Mouse (Mus musculus): ENCODE data around the gene Usp15.
"Not testable (repeated sequence)": the region's sequence is repeated elsewhere in the genome, so short reads cannot be mapped to it uniquely, and the experiment has no call there.

Gene Usp15

DNA sequence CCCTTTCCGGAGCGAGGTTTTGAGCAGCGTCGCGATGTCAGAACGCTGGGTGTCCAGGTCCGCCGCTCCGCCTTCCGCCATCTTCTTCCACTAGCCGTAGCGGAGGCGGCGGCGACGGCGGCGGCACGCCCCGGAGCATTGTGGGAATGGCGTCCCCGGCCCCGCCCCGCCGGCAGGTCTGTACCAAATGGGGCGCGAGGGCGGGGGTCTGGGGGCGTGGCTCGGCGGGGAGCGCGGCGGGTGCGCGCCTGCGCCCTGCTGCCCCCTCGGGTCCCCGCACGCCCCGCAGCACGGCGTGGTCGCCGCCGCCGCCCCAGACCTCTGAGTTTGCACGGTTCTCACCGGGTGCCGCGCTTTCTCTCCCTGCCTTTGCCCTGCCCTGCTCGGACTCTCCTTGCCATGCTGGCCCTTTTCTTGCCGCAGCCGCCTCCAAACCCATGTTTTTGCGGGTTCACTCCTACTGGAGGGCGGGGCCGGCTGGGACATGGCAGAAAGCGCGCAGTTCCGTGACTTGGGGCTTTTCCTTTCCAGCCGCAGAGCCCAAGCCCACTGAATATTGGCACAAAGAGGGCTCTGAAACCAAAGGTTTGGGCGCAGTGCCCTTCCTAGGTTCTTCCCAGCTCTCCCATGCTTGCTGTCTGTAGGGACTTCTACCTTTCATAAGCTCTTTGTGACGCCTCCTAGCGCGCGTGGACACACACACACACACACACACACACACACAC is at the start of gene Usp15:
Usp15 (minus strand) TSS at position 161 of the 725 bp plus-strand sequence.
- DNase-seq (ENCODE audit: low spot score in 2 of 2): peak; percentile 96

DNA sequence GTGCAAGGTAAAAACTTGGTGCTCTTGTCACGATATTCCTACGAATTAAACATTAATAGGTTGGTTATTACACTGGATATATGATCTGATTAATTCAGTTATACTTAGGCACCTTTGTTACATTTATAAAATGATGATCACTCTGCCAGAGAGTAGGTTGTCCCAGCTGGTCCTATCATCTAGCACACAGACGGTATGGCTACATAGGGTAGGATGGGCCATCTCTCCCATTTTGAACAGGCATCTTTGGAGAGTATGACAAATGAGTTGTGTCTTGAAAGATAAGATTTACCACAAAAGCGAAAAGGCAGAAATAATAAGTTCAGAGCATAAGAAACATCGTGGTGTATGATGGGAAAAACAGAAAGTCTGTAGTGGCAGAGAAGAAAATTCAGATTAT is 32.6 kb upstream of the Usp15 start:
- DNase-seq (ENCODE audit: low spot score in 2 of 2): no peak

DNA sequence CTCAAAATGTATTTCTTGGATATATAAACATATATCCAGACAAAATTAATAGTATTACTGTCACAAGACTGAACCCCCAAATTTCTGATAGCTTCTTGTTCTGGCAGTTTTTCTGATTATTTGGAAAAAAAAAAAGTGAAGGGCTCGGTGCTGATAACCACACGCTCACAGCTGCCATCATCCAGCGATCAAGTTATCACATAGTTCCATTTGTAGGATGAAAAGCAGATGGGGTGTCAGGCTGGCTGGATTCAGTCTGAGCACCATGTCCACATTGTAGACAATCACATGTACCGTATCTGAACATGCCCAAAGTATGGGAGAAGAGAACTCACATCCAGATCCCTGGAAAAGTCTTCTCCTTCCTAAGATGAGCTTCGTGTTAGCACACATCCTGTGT is 26.0 kb upstream of the Usp15 start:
- DNase-seq (ENCODE audit: low spot score in 2 of 2): no peak

DNA sequence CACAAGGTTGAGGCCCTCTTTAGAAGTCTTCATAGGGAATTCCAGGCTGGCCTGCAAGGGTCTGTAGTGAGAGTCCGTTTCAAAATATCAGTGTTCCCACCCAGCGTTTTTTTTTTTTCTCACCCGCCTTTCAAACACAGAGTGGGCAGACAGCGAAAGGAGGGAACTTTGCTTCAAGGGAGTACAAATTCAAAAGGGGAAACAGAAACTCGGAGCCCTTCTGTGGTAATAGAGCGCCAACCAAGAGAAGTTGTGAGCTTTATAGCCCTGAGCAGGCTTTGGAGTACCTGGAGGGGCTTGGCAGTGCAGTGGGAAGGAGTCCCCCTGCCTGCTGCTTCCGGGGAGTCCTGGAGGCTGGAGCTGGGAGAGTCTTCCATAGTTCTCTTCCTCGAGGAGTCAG is 12.7 kb upstream of the Usp15 start:
- no peak for DNase-seq (ENCODE audit: low spot score in 2 of 2)

DNA sequence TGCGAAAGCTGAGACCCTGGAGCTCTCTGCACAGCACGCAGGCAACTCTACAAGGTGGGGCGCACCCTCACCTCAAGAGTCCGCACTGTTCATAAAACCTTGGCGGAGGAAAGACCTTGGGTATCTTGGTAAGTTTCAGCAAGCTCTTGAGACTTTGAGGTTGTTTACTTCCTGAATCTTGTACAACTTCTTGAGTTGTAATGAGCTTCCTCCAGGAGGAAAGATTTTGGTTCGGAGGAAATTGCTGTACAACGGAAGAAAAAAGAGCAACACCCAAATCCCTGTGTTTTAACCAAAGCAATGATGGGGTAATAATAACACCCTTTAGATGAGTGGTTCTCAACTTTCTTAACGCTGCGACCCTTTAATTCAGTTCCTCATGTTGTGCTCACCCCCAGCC is 11.5 kb upstream of the Usp15 start:
- DNase-seq (ENCODE audit: low spot score in 2 of 2): no peak

DNA sequence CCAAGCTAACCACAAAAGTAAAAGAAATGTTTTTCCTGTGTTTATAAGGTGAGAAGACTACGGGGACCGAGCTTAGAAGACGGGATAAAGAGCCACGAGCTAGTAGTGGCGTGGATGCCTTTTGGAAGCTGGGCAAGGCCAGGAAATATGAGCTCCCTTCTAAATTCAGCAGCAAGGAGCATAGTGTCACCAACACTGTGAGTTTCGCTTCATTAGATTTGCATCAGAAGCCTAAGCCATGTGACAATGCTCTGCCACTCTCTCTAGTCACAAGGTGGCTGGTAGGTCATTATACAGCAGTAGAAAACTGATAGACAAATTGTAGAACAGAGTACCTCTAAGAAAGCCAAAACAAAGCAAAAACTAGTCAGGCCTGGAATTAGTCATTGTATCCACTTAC is 9.3 kb upstream of the Usp15 start:
- DNase-seq (ENCODE audit: low spot score in 2 of 2): no peak

DNA sequence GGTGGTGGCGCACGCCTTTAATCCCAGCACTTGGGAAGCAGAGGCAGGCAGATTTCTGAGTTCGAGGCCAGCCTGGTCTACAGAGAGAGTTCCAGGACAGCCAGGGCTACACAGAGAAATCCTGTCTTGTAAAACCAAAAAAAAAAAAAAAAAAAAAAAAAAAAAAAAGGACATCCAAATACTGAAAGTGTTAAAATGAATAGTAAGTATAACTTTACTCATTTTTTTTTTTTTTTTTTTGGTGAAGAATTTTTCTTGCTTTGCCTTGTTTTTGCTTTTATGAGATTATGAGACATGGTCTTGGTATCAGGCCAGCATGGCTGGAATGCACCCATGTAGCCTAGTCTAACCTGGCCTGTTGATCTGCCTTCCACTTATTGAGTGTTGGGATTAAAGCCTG is 8.6 kb upstream of the Usp15 start:
- DNase-seq (ENCODE audit: low spot score in 2 of 2): not testable (repeated sequence)

DNA sequence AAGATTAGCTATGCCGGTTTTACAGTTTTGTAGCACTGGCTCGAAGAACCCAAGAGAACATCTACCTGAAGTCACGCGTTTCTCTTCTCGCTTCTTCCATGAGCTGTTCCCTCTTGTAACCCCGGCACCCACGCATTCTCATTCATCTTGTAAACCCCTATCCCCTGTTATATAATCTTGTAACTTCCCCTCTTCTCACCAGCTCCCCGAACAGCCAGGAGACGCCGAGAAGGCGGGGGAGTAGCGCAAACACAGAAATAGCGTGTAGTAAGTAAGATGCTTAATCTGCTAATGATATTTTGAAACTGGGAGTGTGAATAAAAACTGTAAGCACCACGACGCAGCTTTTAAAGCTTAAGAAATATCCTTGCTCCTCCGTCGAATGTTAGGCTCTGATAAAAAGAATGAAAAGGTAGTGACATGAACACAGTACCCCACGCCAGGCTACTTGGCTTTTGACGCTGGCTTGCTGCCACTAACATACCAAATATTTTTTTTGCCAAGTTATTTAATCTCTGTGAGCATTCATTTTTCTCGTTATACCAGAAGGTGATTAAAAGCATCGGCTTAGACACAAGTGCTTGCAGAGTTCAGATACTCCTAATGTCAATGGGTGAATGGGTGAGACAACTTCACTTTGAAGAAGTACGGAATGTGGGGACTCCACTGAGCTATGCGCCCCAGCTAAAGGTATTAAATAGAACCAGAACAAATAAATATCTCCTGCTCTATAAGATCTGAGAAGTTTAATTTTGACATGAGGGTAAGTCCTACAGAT is 5.4 kb upstream of the Usp15 start:
- DNase-seq (ENCODE audit: low spot score in 2 of 2): peak in 1 of 2 experiments; percentile 47

DNA sequence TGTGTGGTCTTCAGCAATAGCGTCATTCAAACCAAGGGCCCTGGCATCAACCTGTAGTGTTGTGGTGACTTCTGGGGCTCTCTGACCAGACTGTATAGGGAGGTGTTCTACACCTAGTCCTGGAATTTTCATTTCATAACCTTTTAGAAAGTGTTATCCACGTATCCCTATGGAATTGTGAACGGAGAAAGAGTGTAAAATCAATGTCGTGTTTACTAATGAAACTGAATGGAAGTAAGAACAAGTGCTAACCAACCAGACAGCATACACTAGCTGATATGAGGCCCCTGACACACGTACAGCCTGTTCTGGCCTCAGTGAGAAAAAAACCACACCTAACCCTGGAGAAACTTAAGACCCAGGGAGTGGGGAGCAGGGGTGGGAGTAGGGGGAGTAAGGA is 4.6 kb upstream of the Usp15 start:
- DNase-seq (ENCODE audit: low spot score in 2 of 2): no peak

DNA sequence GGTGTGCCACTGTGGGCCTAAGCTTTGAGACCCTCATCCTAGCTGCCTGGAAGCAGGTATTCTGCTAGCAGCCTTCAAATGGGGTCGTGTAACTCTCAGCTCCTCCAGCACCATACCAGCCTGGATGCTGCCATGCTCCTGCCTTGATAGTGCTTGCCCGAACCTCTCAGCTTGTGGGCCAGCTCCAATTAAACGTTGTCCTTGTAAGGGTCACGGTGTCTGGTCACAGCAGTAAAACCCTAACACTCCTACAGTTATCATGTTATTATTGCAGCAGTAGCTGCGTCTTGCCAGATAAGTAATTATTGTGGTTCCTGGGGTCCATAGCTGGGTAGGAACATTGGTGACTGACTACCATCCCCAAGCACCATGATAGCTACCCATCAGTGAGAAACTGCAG is 4.2 kb upstream of the Usp15 start:
- no peak for DNase-seq (ENCODE audit: low spot score in 2 of 2)

DNA sequence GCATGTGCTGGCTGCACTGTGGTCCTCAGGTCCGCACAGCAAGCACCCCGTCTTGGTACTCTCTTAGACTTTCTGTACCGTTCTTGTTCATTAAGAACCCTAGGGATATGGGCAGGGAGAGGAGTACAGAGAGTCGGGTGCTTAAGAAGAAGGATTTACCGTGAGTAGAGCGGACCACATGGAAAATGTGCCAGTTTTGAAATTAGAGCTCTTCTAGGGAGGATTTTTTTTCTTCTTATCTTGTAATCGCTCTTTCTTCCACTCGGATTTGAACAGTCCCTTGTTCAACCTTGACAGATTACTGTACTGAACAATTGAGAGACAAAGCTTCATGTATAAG is 3.5 kb upstream of the Usp15 start:
- no peak for DNase-seq (ENCODE audit: low spot score in 2 of 2)

DNA sequence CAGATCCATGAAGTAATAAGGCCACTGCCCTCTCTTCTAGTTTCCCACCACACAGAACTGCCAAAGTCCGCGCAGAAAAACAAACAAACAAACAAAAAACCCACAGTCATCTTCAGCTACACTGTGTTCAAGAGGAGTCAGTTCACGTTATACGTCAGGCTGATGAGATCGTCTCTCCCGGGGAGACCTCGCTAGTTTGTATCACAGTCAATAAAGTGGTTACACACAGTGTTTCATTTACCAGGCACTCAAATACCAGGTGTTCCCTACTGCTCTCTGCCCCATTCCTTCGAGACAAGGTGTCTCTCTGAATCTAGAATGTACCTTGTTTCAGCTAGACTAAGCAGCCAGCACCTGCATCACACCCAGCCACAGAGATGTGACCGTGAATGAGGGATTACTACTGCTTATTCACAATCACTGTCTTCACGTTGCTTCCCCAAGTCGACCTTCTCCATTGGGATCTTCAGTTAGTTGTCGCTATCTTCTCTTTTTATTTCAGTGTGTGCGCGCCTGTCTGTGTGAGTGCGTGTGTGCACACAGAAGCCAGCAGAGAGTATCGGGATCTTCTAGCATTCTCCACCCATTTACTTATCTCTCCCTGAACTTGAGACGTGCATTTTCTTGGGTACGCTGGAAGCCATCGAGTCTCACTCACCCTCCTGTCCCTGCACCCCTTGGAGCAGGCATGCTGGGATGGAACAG is 3.0 kb upstream of the Usp15 start:
- DNase-seq (ENCODE audit: low spot score in 2 of 2): no peak

DNA sequence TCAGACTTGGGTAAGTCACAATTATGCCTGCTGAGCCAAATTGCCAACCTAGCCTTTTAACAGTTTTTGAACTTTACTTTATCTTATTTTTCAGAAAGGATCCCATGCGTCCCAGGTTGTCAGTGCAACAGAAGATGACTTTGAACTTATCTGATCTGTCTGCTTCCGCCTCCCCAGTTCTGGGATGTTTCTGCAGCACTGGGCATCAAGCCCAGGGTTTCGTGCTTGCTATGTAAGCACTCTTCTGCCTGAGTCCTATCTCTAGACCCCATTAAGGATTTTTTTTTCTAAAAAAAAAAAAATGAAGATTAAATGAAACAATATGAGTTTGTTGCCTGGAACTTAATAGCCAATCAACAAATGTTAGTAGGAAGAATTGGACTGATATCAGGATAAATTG is 2.3 kb upstream of the Usp15 start:
- no peak for DNase-seq (ENCODE audit: low spot score in 2 of 2)

DNA sequence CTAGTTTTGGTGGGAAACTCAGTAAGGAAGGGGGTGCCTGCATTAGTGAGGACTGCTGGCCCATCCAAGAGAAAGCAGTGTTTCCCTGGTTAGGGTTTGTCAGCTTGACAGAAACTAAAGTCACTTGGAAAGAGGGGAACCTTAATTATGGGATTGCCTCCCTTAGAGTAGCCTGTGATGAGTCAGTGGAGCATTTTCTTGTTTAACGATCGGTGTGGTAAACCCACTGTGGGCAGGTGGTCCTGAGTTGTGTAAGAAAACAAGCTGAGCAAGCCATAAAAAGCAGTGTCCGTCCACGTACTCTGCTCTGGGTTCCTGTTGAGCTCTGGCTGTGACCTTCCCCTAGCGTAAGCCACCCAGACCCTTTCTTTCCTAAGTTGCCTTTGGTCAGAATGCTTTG is 1.4 kb upstream of the Usp15 start:
- no peak for DNase-seq (ENCODE audit: low spot score in 2 of 2)

DNA sequence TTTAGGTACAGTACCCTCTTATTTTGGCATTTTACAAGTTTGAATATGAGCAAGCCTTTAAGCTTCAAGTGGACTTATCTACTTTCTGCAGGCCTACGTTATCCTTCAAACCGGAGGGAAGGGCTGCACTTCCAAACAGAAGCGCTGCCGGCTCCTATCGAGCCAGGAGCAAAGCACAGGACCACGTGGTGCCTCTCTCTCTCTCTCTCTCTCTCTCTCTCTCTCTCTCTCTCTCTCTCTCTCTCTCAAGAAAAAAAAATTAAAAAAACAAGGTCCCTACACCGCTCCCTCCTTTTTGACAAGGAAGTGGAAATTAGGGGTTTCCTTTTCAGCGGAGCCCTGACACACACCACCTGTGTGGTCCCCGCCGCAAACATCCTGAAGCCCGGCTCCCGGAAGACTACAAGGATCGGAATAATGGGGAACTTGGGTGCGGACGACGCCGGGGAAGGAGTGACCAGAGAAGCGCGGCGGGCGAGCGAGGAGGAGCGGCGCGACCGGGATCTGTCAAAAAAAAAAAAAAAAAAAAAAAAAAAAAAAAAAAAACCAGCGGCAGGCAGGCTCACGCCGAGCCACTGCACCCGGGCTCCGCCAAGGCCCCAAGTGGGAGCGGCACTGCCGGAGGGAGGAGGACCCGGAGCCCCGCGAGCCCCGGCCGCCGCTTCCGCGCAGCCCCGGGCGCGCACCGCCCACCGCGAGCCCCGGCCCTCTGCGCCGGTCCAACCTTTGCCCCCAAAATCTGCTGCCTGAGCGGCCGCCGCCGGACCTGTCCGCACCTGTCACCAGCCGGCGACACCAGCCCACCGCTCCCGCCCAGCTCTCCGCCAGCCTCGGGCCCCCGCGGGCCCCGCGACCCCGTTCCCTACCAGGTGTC is 597 bp downstream of the Usp15 start:
- DNase-seq (ENCODE audit: low spot score in 2 of 2): peak; percentile 63 to 68

DNA sequence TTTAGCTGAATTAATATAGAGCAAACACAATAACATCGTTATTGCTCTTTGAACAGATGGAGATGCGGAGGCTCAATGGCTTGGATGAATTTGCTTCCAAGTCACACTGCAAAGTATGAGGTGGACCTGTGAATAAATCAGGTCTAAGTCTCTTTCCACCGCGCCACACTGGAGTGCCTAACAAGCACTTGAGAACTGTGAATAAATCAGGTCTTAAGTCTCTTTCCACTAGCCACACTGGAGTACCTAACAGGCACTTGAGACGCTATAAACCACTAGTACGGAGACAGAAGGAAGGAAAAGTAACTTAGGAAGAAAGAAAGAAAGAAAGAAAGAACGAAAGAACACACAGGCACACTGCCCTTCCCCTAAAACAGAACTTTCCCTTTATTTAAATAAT is 1.3 kb downstream of the Usp15 start:
- no peak for DNase-seq (ENCODE audit: low spot score in 2 of 2)

DNA sequence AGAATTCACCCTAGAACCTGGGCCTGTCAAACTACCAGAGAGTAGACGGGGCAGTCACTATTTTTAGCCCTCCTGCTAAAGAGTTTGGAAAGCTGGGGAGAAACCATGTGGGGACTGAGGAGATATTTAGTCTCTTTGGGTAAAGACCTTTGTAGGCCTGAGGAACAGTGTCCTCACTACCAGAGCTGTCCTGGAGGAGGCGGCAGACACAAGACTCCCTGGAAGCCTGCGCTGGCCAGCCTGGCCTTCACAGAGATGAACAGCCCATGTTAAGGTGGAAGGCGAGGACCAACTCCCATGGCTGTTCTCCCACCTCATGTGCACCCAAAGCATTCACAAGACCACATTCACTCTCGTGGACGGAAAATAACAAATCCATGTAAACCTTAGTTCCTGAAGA is 5.8 kb downstream of the Usp15 start:
- DNase-seq (ENCODE audit: low spot score in 2 of 2): no peak

DNA sequence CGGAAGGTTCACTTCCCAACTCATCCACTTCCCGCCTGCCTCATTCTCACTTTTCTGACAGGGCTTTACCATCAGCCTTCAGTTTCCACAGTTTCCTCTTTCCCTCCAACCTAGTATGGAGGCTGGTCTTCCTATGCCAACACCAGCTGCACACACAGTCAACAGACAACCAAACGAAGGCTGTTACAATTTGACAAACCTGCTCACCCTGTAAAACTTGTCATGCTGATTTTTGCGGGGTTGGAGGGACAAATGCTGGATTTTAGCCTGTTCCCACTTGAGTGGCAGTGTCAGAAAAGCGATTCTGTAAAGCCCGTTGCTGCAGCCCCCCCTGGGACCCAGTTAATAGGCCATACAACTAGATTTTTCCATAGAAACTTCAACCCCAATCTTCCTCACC is 9.5 kb downstream of the Usp15 start:
- DNase-seq (ENCODE audit: low spot score in 2 of 2): no peak

DNA sequence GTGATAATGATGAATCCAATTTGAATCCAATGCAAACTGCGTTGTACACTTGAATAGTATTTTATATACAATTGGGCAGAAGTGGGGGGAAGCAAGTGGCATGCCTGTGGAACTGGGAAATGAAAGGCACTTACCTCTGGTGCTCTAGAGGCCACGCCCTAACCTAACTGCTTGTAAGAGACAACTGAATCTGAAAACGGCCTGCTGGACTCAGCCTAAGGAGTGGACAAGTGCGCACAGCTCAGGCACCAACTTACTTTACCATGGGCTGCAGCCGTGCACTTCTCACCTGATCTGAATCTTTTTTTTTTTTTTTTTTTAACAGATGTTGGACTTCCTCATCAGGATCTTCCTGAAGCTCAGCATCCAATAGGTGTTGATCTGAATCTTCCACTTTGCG is 10.9 kb downstream of the Usp15 start:
- no peak for DNase-seq (ENCODE audit: low spot score in 2 of 2)

DNA sequence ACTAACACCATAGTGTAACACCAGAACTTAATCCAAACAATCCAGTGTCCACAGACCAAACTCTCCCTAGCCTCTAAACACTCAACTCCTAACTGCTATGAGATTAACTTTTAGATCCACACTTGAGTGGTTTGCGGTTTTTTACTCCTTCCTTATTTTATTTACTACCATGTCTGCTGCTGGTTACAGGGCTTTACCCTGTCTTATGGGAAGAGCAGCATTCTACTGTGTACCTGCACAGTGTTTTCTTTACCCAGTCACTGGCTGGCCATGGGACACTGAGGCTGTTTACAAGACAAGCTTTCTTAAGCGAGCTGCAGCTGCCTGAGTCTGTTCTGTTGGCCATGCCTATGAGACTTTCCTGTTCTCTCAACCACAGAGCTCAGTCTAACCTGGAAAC is 13.1 kb downstream of the Usp15 start:
- no peak for DNase-seq (ENCODE audit: low spot score in 2 of 2)

DNA sequence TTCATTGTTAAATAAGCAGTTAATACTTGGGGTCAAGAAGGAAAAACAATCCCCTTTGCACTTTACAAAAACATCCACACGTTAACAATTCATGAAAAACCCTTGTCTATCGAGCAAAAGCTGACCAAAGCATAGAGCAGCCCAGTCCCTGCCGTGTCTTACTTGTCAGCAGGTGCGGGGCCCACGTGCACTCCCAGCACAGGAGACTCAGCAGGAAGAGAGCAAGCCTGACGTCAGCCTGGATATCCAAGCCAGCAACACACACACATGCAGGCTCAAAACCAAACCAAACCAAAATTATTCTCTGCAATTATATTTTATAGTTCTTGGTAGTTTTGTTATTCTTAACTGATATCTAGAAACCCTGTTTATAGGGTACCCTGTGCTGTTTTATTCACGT is 13.6 kb downstream of the Usp15 start:
- peak; percentile 42 to 56 for DNase-seq (ENCODE audit: low spot score in 2 of 2)

DNA sequence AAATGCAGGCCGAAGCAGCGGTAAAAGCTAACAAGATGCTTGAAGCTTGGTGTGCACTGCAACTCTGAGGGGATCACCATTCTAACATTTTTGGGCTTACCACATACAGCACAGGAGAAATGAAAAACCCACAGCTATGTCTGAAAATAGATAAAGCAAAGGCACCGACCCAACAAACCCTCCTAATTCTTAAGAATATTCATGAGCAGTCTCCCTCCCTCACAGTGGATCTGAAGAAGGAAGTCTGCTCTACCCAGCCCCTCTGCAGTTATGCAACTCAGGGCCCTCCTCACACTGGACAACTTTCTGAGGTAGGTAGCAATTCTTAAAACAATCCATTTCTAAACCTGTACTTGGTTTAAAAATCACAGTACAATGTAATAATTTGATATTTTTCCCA is 14.4 kb downstream of the Usp15 start:
- no peak for DNase-seq (ENCODE audit: low spot score in 2 of 2)
